Mouse (Mus musculus) Patski (cell line): ENCODE measurements around the gene Myo1e. TPM values are rescaled to one million over a fixed set of nuclear protein-coding genes. Genes with fewer than 3 reads are reported as not detected.

Source experiments
- ATAC-seq: fragments of 100-300 bp; one replicate; pipeline ENCODE4 v1.8.0; 2021
- CTCF ChIA-PET: fragments of 350-600 bp; sonication (Branson Sonifier 250); formaldehyde crosslinking; loops from one replicate; lab custom pipeline; 2022; ENCODE audit warnings: inconsistent platforms; lab: Charles Lee
- POLR2A ChIA-PET: fragments of 350-600 bp; sonication (Branson Sonifier 250); formaldehyde crosslinking; loops from one replicate; lab custom pipeline; 2022; ENCODE audit warnings: antibody characterized with exemption, inconsistent platforms; lab: Charles Lee
- DNase-seq: peaks from one replicate; pipeline ENCODE4 v3.0.0-alpha.2; 2011; ENCODE audit warnings: low read depth, low spot score
- H3K27me3 ChIP-seq: fragments of 371-371 bp; one replicate; pipeline ENCODE4 v1.5.1; 2021
- CTCF ChIP-seq: fragments of 100-300 bp; IDR thresholded peaks from one replicate; pipeline ENCODE4 v1.5.1; 2021
- in situ Hi-C: fragments of 300-500 bp; cut with MboI; formaldehyde crosslinking; loops from 3 replicates; pipeline ENCODE4 v1.11.1; 2018; ENCODE audit warnings: low pct_unique_long_range_greater_than_20kb, mixed read lengths
- polyA plus RNA-seq: library from polyadenylated mRNA; unstranded; gene quantifications from one replicate; pipeline ENCODE4 v1.2.3, GENCODE M21; 2021

The Myo1e gene
- polyA plus RNA-seq, 1 experiment from 2014 or later = 78.5 TPM

DNA sequence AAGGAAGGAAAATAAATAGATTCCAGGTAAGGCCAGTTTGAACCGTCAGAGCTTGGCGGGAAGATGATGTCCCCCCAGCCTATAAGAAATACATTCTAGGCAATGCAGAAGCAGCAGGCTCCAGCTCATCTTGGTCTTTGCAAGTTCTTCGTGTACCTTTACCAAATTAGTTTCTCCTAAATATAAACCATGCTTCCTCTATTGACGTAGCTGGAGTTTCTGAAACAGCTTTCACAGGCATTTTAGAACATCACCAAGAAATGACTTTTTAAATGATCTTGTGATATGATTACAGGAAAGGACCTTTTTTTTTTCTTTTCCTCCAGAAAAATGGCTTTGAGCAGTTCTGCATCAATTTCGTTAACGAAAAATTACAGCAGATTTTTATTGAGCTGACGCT, 131.2 kb downstream of the Myo1e start:
- in situ Hi-C loops = no loop called here
- CTCF ChIA-PET = interaction anchor here (1.2 kb wide), 1 partner anchor 20 kb away, joined by 3 read pairs; no protein-coding TSS in a partner anchor
- no peaks in the 10 kb centered on the region for H3K27me3 ChIP-seq
- ATAC-seq (no peak), DNase-seq (no peak)
- POLR2A ChIA-PET = interaction anchor here (0.9 kb wide), 1 partner anchor 228 kb away, joined by 3 read pairs; no protein-coding TSS in a partner anchor
- no peak for TF ChIP-seq CTCF

DNA sequence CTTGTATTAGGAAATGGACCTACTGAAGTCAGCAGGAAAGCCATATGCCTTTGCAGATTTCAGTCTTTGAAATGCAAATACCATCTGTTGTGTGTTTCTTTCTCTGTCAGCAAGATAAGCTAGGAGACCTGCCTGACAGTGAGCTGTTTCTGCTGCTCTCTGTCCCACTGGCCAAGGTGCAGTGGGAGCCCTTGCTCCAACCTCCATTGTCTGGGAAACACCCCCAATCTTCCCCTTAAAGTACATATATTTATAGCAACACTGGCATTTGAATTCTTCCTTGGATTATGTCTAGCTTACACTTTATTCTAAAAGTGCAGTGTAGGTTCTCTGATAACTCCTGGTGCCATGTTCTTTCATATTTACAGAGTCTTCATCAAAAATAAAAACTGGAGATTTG, 131.7 kb downstream of the Myo1e start:
- no peak for TF ChIP-seq CTCF
- in situ Hi-C loops = no loop called here
- ATAC-seq (no peak), DNase-seq (no peak)
- ChIA-PET CTCF (interaction anchor here (1.2 kb wide), 1 partner anchor 21 kb away, joined by 3 read pairs; no protein-coding TSS in a partner anchor), POLR2A (interaction anchor here (0.9 to 1.1 kb wide), 2 partner anchors 229 to 235 kb away, joined by 3 read pairs; no protein-coding TSS in a partner anchor)
- H3K27me3 ChIP-seq = no peaks in the 10 kb centered on the region

DNA sequence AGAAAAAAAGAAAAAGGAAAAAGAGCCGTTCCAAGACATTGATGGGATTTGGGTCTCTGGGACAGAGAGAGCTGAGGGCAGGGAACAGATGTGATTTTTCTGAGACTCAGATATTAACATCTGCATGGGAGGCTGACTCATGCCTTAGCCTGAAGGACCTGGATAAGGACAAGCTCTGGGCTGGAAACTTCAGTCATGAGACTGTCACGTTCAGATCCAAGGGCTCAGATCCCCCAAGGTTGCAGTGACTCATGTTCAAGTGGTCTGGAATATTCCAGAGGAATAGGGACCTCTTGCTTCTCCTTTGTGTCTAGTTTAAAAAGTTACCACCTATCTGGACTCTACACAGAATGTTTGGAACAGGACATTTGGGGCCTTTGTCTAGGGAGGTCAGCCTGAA, 142.1 kb downstream of the Myo1e start:
- no peak for TF ChIP-seq CTCF
- DNase-seq (peak; percentile 37), ATAC-seq (no peak)
- in situ Hi-C loops = no loop called here
- no peaks in the 10 kb centered on the region for H3K27me3 ChIP-seq
- CTCF ChIA-PET = no interaction called here
- POLR2A ChIA-PET = no interaction called here

GRCm38 (mm10) chr9:70351570-70352277, 144.6 kb downstream of the Myo1e start:
- CTCF ChIA-PET = no interaction called here
- ATAC-seq = no peak
- H3K27me3 ChIP-seq = no peaks in the 10 kb centered on the region
- POLR2A ChIA-PET = no interaction called here
- no peak for DNase-seq
- in situ Hi-C loops = no loop called here
- no peak for TF ChIP-seq CTCF

DNA sequence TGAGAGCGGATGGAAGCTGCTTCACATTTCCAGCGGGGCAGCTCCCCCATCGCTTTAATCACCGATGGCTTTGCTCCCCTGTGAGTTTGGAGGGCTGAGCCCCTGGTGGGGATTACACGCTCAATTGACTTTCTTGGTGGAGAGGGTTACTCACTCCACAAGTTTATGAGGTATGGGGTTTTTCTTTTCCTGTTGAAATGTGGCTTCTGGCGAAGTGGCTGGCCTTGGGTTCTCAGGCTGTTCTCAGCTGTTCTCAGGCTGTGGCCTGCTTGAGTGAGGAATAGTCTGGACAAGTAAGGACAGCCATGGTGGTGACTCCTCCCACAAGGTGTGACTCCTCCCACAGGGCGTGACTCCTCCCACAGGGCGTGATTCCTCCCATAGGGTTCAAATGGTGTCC, 149.1 kb downstream of the Myo1e start:
- in situ Hi-C loops = no loop called here
- DNase-seq (peak; percentile 76), ATAC-seq (peak; percentile 78)
- CTCF ChIA-PET = interaction anchor here (1.2 kb wide), 1 partner anchor 10 kb away, joined by 3 read pairs; no protein-coding TSS in a partner anchor
- H3K27me3 ChIP-seq = no peaks in the 10 kb centered on the region
- no peak for TF ChIP-seq CTCF
- POLR2A ChIA-PET = interaction anchor here (0.9 kb wide), 1 partner anchor 38 kb away, joined by 3 read pairs; no protein-coding TSS in a partner anchor

- H3K27me3 ChIP-seq = no peaks in the 10 kb centered on the region
- no peak for TF ChIP-seq CTCF
- ChIA-PET POLR2A (no interaction called here), CTCF (no interaction called here)
- DNase-seq (no peak), ATAC-seq (no peak)
- in situ Hi-C loops = no loop called here
These were observed 152.4 kb downstream of the Myo1e start for GRCm38 (mm10) chr9:70359402-70360131.

DNA sequence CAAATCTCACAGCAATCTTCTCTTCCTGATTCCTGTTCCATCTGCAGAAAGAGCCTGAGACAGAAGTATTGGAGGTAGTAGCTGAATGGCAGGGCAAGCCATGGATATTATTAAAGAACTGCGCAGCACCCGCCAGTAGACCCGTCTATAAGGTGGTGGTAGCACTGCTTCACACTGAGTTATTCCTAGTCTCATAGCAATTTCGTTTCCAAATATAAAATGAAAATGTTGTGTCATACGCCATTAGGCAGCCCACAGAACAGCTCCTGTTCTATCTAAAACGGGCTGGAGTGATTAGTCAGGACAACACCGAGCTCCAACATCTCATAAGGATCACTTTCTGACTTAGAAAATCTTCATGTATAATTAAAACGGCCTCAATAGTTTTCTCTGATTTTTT, 157.6 kb downstream of the Myo1e start:
- H3K27me3 ChIP-seq = no peaks in the 10 kb centered on the region
- POLR2A ChIA-PET = interaction anchor here (0.5 kb wide), 1 partner anchor 120 kb away, joined by 4 read pairs; no protein-coding TSS in a partner anchor
- ATAC-seq (no peak), DNase-seq (no peak)
- TF ChIP-seq CTCF = no peak
- CTCF ChIA-PET = interaction anchor here (0.9 kb wide), 1 partner anchor 14 kb away, joined by 3 read pairs; no protein-coding TSS in a partner anchor
- in situ Hi-C loops = no loop called here

GRCm38 (mm10) chr9:70365915-70366314, 158.8 kb downstream of the Myo1e start:
- DNase-seq (no peak), ATAC-seq (no peak)
- no peak for TF ChIP-seq CTCF
- no peaks in the 10 kb centered on the region for H3K27me3 ChIP-seq
- ChIA-PET POLR2A (interaction anchor here (0.6 to 0.8 kb wide), 2 partner anchors 23 to 67 kb away, joined by 3 to 5 read pairs; no protein-coding TSS in a partner anchor), CTCF (interaction anchor here (0.6 to 1.4 kb wide), 4 partner anchors 9 to 108 kb away, joined by 3 to 5 read pairs (median 4); no protein-coding TSS in a partner anchor)
- in situ Hi-C loops = no loop called here

- no peak for TF ChIP-seq CTCF
- in situ Hi-C loops = no loop called here
- ATAC-seq = no peak
- ChIA-PET CTCF (interaction anchor here (1.2 kb wide), 1 partner anchor 10 kb away, joined by 3 read pairs; no protein-coding TSS in a partner anchor), POLR2A (interaction anchor here (0.7 to 0.9 kb wide), 2 partner anchors 9 to 79 kb away, joined by 3 read pairs; no protein-coding TSS in a partner anchor)
- H3K27me3 ChIP-seq = no peaks in the 10 kb centered on the region
- no peak for DNase-seq
These were observed 159.7 kb downstream of the Myo1e start for GRCm38 (mm10) chr9:70366898-70367297.

- ATAC-seq (no peak), DNase-seq (no peak)
- in situ Hi-C loops = no loop called here
- ChIA-PET POLR2A (interaction anchor here (0.7 kb wide), 2 partner anchors 10 to 1327 kb away, joined by 3 to 4 read pairs; no protein-coding TSS in a partner anchor), CTCF (no interaction called here)
- H3K27me3 ChIP-seq = no peaks in the 10 kb centered on the region
- TF ChIP-seq CTCF = no peak
These were observed 164.5 kb downstream of the Myo1e start for GRCm38 (mm10) chr9:70371638-70372037.
